Mouse (Mus musculus) midbrain, embryonic 13.5 days (tissue): ENCODE data around the gene Prr13. TPM values are rescaled to one million over a fixed set of nuclear protein-coding genes. Genes with fewer than 3 reads are reported as not detected.

Experiments used
- ATAC-seq: fragments of 200-750 bp; cut with Nextera tagmentation; 2 replicates; pipeline ENCODE4 v1.8.0; 2017; ENCODE audit warnings: mild to moderate bottlenecking, moderate TSS enrichment, moderate library complexity
- H3K27ac ChIP-seq: fragments of 300-500 bp; sonication (generic); 2 replicates; pipeline ENCODE4 v1.5.1; 2015; ENCODE audit warnings: inconsistent platforms, mild to moderate bottlenecking, moderate library complexity
- H3K27me3 ChIP-seq: fragments of 300-500 bp; sonication (generic); 2 replicates; pipeline ENCODE4 v1.6.1; 2015; ENCODE audit warnings: mild to moderate bottlenecking, inconsistent platforms
- H3K36me3 ChIP-seq: fragments of 300-500 bp; sonication (generic); 2 replicates; pipeline ENCODE4 v1.6.1; 2015; ENCODE audit warnings: mild to moderate bottlenecking, inconsistent platforms
- H3K4me1 ChIP-seq: fragments of 300-500 bp; sonication (generic); replicated peaks from 2 replicates; pipeline ENCODE4 v1.6.1; 2015; ENCODE audit warnings: inconsistent platforms
- H3K4me2 ChIP-seq: fragments of 300-500 bp; sonication (generic); replicated peaks from 2 replicates; pipeline ENCODE4 v1.6.1; 2015; ENCODE audit warnings: moderate library complexity, mild to moderate bottlenecking, inconsistent platforms
- H3K4me3 ChIP-seq: fragments of 300-500 bp; sonication (generic); replicated peaks from 2 replicates; pipeline ENCODE4 v1.5.1; 2015; ENCODE audit warnings: mild to moderate bottlenecking, inconsistent platforms
- H3K9ac ChIP-seq: fragments of 300-500 bp; sonication (generic); replicated peaks from 2 replicates; pipeline ENCODE4 v1.6.1; 2015; ENCODE audit warnings: mild to moderate bottlenecking, inconsistent platforms
- H3K9me3 ChIP-seq: fragments of 300-500 bp; sonication (generic); 2 replicates; pipeline ENCODE4 v1.6.1; 2016; ENCODE audit warnings: mild to moderate bottlenecking, inconsistent platforms
- WGBS: fragments of 180-500 bp; shearing (Covaris S2); methylation state at CpG from one replicate; pipeline ENCODE4 v1.1.7; 2015; 5-methylcytosine and 5-hydroxymethylcytosine counted together
- polyA plus RNA-seq: library from polyadenylated mRNA; unstranded; fragments of >200 nt; fragmentation: Nextera tagmentation; extraction: Ambion mirVana; gene quantifications from 2 replicates; pipeline ENCODE4 v1.2.1, GENCODE M21; 2015

Prr13 gene
- polyA plus RNA-seq, 1 experiment from 2014 or later, result 113 TPM

DNA sequence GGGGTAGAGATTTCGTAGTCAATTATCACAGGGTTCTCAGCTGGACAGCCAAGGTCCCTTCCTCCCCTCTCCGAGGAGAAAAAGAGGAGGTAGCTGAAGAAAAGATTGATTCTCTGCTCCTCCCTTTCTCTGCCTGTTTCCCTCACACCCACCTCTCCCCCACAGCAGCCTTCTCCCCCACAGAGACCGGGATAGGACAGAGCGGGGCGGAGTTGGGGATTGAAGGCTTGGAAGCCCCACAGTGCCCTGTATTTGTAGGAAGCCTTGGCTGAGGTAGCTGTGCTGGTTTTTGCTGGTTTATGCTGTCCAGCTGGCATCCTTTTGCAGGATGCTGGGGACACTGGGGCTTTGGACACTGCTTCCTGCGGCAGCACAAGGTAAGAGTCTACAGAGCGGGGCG is 13.7 kb upstream of the Prr13 start, which contains the start of gene Amhr2:
Gene Amhr2 (plus strand): TSS at position 222 of the 400 bp plus-strand sequence.
- 63% methylated on average over 8 of the region's 8 CpGs for WGBS
- Histone ChIP-seq H3K4me2 (no peak within 1 kb of the TSS), H3K36me3 (no peaks in the 10 kb centered on the region), H3K9ac (no peak within 1 kb of the TSS), H3K4me1 (no peaks in the 10 kb centered on the region), H3K27me3 (no peaks in the 10 kb centered on the region), H3K27ac (no peak within 1 kb of the TSS), H3K9me3 (no peaks in the 10 kb centered on the region), H3K4me3 (no peak within 1 kb of the TSS)
- ATAC-seq, result no peak

- no peak for ATAC-seq
- Histone ChIP-seq H3K27me3 (no peaks in the 10 kb centered on the region), H3K9ac (no peak overlapping the region), H3K9me3 (no peaks in the 10 kb centered on the region), H3K4me2 (no peak overlapping the region), H3K4me3 (no peak overlapping the region), H3K27ac (no peak overlapping the region), H3K36me3 (no peaks in the 10 kb centered on the region), H3K4me1 (no peaks in the 10 kb centered on the region)
- WGBS, result 69% methylated on average over 5 of the region's 6 CpGs
Observed at GRCm38 (mm10) chr15:102446448-102446847, 12.4 kb upstream of the Prr13 start.

GRCm38 (mm10) chr15:102449366-102449765 is 9.5 kb upstream of the Prr13 start:
- Histone ChIP-seq H3K4me1 (no peaks in the 10 kb centered on the region), H3K9ac (no peak overlapping the region), H3K27ac (no peak overlapping the region), H3K4me2 (no peak overlapping the region), H3K27me3 (no peaks in the 10 kb centered on the region), H3K36me3 (no peaks in the 10 kb centered on the region), H3K4me3 (no peak overlapping the region), H3K9me3 (no peaks in the 10 kb centered on the region)
- no peak for ATAC-seq
- 75% methylated on average over 8 of the region's 8 CpGs for WGBS

DNA sequence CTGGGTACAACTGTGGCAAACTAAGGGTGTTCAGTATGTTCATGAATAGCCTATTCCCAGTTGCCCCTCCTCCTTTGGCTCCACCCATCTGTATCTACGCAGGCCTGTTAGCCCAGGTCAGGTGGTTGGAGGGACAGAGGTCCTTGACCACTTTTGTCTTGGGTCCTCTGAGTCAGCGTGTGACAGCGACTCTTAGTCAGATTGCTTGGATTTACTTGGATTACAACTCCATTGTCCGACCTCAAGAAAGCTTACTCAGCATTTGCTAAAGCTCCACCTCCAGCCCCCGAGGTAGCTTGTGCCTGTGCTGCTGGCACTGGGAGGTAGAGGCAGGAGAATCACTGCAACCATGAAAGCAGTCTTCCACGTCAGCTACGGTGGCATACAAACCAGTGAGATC is 7.9 kb upstream of the Prr13 start:
- H3K27ac ChIP-seq, result no peak overlapping the region
- H3K4me3 ChIP-seq, result no peak overlapping the region
- H3K9me3 ChIP-seq, result no peaks in the 10 kb centered on the region
- H3K36me3 ChIP-seq, result no peaks in the 10 kb centered on the region
- H3K4me2 ChIP-seq, result no peak overlapping the region
- no peak overlapping the region for H3K9ac ChIP-seq
- ATAC-seq, result no peak
- no peaks in the 10 kb centered on the region for H3K4me1 ChIP-seq
- H3K27me3 ChIP-seq, result no peaks in the 10 kb centered on the region
- 31% methylated on average over 7 of the region's 7 CpGs for WGBS

DNA sequence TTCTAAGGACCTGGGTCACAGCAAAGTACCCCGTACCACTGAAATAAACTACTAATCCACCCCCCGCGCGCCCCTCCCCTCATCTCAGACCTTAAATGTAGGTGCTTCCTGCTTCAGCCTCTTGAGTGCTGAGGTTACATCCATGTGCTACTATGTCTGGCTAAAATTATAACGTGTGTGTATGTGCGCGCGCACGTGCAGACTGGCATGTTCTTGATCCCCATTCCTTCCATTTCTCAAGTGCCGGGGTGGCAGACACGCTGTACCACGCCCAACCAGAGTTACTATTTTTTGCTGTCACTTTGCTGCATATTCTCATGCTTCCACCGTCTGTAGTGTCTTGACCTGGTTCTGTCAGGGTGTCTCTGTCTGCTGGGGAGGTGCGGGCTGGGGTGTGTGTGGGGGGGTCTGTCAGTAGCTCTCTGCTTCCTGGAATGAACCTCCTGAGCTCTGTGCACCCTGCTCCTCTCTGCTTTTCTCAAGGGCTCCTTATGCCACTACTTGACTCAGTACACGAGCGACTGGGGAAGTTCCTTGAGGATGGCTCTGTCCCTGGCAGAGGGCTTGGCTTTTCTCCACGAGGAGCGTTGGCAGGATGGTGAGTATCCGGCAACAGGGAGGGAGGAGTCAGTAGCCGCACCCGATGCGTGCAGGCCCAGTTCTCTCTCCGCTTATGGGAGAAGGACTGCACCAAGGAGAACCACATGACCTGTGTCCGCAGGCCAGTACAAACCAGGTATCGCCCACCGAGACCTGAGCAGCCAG is 7.0 kb upstream of the Prr13 start:
- H3K27ac ChIP-seq, result no peak overlapping the region
- no peaks in the 10 kb centered on the region for H3K4me1 ChIP-seq
- H3K36me3 ChIP-seq, result no peaks in the 10 kb centered on the region
- ATAC-seq, result no peak
- H3K4me2 ChIP-seq, result no peak overlapping the region
- H3K4me3 ChIP-seq, result no peak overlapping the region
- 85% methylated on average over 26 of the region's 26 CpGs for WGBS
- H3K9me3 ChIP-seq, result no peaks in the 10 kb centered on the region
- H3K27me3 ChIP-seq, result no peaks in the 10 kb centered on the region
- no peak overlapping the region for H3K9ac ChIP-seq

GRCm38 (mm10) chr15:102455993-102456392 is 2.8 kb upstream of the Prr13 start:
- H3K9me3 ChIP-seq, result no peaks in the 10 kb centered on the region
- H3K27ac ChIP-seq, result no peak overlapping the region
- no peak overlapping the region for H3K4me3 ChIP-seq
- no peaks in the 10 kb centered on the region for H3K36me3 ChIP-seq
- peaks cover 19% of the 10 kb centered on the region for H3K4me1 ChIP-seq
- no peak overlapping the region for H3K9ac ChIP-seq
- H3K27me3 ChIP-seq, result no peaks in the 10 kb centered on the region
- H3K4me2 ChIP-seq, result no peak overlapping the region
- 36% methylated on average over 6 of the region's 6 CpGs for WGBS
- ATAC-seq, result no peak

- WGBS, result 86% methylated on average over 5 of the region's 5 CpGs
- Histone ChIP-seq H3K36me3 (peaks cover 10% of the 10 kb centered on the region), H3K9ac (peak overlapping the region; percentile 61; the same call in 1 of the 2 replicates), H3K9me3 (no peaks in the 10 kb centered on the region), H3K4me1 (peaks cover 22% of the 10 kb centered on the region), H3K4me2 (peak overlapping the region; percentile 66), H3K27me3 (no peaks in the 10 kb centered on the region), H3K4me3 (peak overlapping the region; percentile 52), H3K27ac (0 out of 2 replicates have a peak overlapping the region, but pooled peaks have one; percentile 10)
- no peak for ATAC-seq
Observed at GRCm38 (mm10) chr15:102458050-102458736, 635 bp upstream of the Prr13 start.

DNA sequence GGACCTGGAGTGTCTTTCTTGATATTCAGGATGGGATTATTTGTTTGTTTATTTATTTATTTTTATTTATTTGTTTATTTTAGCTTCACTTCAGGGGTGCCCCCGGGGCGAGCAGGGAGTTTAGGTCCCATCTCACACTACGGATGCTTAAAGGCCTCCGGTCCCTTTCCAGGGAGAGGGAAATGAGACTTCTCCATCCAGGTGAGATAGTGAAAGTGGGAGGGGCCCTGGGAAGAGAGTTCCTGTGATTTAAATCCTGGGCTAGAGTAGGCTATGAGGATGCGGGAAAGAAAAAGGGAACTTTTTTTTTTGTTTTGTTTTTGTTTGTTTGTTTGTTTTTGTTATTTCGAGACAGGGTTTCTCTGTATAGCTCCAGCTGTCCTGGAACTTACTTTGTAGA is 553 bp downstream of the Prr13 start:
- Histone ChIP-seq H3K27me3 (no peaks in the 10 kb centered on the region), H3K4me1 (peaks cover 22% of the 10 kb centered on the region), H3K4me2 (peak overlapping the region; percentile 66), H3K9me3 (no peaks in the 10 kb centered on the region), H3K27ac (no peak overlapping the region; the same call in 1 of the 2 replicates), H3K4me3 (peak overlapping the region; percentile 52), H3K9ac (peak overlapping the region; percentile 61), H3K36me3 (peaks cover 15% of the 10 kb centered on the region)
- 42% methylated on average over 6 of the region's 6 CpGs for WGBS
- ATAC-seq, result 0 out of 2 replicates have a peak, but pooled peaks have one; percentile 40

- H3K36me3 ChIP-seq, result peaks cover 15% of the 10 kb centered on the region
- ATAC-seq, result no peak
- H3K4me2 ChIP-seq, result peak overlapping the region; percentile 66
- no peaks in the 10 kb centered on the region for H3K9me3 ChIP-seq
- H3K27ac ChIP-seq, result no peak overlapping the region
- peak overlapping the region; percentile 52; the same call in 1 of the 2 replicates for H3K4me3 ChIP-seq
- H3K27me3 ChIP-seq, result no peaks in the 10 kb centered on the region
- peaks cover 22% of the 10 kb centered on the region for H3K4me1 ChIP-seq
- H3K9ac ChIP-seq, result peak overlapping the region; percentile 61
- WGBS, result 76% methylated on average over 5 of the region's 5 CpGs
Observed at GRCm38 (mm10) chr15:102459847-102460246, 1.0 kb downstream of the Prr13 start.

- Histone ChIP-seq H3K27me3 (no peaks in the 10 kb centered on the region), H3K36me3 (peaks cover 15% of the 10 kb centered on the region), H3K4me2 (peak overlapping the region; percentile 15; the same call in 1 of the 2 replicates), H3K4me1 (peaks cover 22% of the 10 kb centered on the region), H3K9ac (peak overlapping the region; percentile 2; the same call in 1 of the 2 replicates), H3K9me3 (no peaks in the 10 kb centered on the region), H3K4me3 (no peak overlapping the region), H3K27ac (no peak overlapping the region)
- 85% methylated on average over 12 of the region's 12 CpGs for WGBS
- no peak for ATAC-seq
Observed at GRCm38 (mm10) chr15:102460409-102460808, 1.6 kb downstream of the Prr13 start.

DNA sequence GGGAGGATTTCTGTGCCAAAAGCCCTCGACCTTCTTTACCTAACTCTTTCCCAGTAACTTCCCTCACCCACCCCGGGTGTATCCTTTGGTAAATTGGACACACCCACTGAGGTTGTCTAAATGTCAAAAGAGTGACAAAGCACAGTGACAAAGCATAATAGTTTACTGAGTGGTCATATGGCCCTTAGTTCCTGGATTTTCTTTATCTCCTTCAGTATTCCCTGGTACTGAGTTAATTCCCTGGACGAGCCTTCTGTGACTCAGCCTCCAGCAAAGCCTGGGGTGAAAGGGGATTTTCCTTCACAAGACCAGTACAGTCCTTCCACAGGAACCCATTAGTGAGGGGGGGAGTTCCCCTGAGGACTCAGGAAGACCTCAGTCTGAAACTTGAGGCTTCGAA is 2.1 kb downstream of the Prr13 start:
- Histone ChIP-seq H3K27me3 (no peaks in the 10 kb centered on the region), H3K36me3 (peaks cover 15% of the 10 kb centered on the region), H3K4me2 (peak overlapping the region; percentile 15; the same call in 1 of the 2 replicates), H3K27ac (no peak overlapping the region), H3K9ac (0 out of 2 replicates have a peak overlapping the region, but pooled peaks have one; percentile 2), H3K9me3 (no peaks in the 10 kb centered on the region), H3K4me1 (peaks cover 22% of the 10 kb centered on the region), H3K4me3 (no peak overlapping the region)
- ATAC-seq, result no peak
- 70% methylated on average over 4 of the region's 4 CpGs for WGBS

- H3K4me3 ChIP-seq, result no peak overlapping the region
- no peak overlapping the region for H3K27ac ChIP-seq
- no peak for ATAC-seq
- no peak overlapping the region; the same call in 1 of the 2 replicates for H3K4me2 ChIP-seq
- peaks cover 15% of the 10 kb centered on the region for H3K36me3 ChIP-seq
- 83% methylated on average over 9 of the region's 9 CpGs for WGBS
- no peak overlapping the region for H3K9ac ChIP-seq
- H3K9me3 ChIP-seq, result no peaks in the 10 kb centered on the region
- H3K27me3 ChIP-seq, result no peaks in the 10 kb centered on the region
- H3K4me1 ChIP-seq, result peaks cover 22% of the 10 kb centered on the region
Observed at GRCm38 (mm10) chr15:102461430-102462075, 2.7 kb downstream of the Prr13 start.
